Mouse (Mus musculus) thymus, adult 18-20 months (tissue): ENCODE data around the gene Slpi.
"Not testable (repeated sequence)": the region's sequence is repeated elsewhere in the genome, so short reads cannot be mapped to it uniquely, and the experiment has no call there.

Experiments used
- DNase-seq, 2 experiments: peaks; one replicate each; pipeline ENCODE4 v3.0.0; 2022; ENCODE audit warnings: mixed read lengths in 2 of 2

The Slpi gene

DNA sequence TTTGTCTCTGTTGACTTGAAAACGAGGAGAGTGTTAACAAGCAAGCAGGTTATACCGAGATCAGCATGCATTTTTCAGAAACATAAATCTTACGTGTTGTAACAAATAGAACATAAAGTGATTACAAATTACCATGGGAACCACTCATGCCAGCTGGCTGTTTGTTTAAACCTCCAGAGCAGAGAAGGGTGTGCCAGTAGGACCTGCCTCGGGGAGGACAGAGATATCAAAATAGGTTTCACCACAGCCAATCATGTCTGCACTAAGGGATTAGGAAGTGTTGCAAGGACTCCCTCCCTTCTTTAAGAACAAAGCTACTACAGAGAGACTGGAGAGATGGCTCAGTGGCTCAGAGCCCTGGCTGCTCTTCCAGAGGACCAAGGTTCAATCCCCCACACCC, 15.7 kb downstream of the Slpi start:
- DNase-seq = no peak

DNA sequence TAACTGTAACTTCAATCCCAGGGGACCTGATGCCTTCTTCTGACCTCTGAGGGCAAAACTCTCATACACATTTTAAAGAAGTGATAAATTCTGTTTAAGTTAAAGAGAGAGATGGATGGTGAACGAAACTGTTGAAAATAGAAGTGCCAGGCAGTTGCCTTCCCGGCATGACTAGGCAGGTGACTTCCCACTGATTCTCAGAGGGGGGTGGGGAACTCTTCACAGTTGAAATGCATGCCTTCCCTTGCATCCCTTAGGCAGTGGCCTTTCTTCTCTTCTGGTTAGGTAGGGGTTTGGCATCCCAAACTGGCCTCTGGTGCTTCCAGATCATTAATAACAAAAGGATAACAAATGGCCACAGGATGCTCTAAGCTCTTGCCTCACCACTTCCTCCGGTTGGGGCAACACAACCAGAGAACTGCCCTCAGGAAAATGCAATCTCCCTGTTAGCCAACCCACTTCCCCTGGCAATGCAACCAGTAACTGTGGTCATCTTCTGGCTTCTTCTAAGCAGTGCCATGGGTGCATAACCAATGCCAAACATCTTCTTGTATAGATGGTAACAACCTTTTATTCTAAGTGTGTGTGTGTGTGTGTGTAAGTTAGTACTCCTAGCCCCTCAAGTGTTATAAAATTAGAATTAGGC, 16.4 kb downstream of the Slpi start:
- no peak for DNase-seq

DNA sequence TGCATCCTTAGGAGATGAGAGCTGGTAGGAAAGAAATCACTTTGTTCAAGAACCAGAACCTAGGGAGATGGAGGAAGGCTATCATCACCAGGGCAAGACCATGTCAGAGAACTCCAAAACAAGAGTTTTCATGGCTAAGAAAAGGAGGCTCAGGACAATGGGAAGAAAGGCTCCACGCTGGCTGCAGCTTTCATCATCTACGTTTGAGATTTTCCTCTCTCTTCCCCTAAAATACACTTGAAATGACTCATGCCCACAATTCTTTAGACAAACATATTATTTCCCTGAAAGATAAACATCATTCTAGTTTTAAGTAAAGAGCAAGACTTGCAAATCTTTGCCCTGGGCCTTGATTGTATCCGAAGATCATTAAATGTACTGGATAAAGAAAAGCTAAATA, 17.5 kb downstream of the Slpi start:
- no peak for DNase-seq

DNA sequence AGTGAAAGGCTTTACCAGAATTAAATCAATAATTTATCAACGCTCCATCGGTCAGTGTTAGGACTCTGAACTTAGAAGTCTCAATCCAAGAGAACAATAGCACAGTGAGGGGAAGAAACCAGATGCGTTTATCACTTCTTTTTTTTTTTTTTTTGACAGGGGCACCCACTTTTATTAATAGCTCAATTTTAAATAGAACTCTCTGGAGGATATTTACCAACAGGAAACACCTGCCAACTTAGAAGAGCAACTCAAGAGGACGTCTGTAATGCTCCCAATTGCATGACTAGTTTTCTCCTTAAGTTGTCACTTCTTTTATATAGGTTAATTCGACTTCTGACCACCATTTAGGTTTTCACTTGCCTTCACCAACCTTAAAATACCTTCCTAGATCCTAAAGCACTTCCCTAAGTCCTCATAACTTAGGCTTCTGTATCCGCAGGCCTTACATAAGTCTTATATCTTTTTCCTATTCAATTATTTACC, 20.2 kb downstream of the Slpi start:
- no peak for DNase-seq

DNA sequence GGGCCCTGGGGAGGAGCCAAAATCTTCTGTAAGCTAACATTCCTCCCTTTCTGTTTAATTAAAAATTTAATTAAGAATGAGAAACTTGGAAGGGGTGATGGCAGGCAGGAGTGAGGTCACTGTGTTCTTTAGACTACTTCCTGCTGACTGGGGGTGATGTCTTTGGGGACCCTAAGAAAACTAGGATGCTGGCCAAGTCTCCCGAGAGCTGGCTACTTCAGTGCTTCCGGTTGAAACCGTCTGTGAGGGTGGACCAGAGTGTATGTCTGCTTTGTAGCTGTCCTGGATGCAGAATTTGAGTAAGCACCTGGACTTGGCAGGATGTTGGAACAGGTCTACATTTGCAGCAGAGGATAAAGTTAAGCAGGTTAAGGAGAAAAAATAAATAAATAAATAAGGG, 21.9 kb downstream of the Slpi start:
- no peak for DNase-seq

DNA sequence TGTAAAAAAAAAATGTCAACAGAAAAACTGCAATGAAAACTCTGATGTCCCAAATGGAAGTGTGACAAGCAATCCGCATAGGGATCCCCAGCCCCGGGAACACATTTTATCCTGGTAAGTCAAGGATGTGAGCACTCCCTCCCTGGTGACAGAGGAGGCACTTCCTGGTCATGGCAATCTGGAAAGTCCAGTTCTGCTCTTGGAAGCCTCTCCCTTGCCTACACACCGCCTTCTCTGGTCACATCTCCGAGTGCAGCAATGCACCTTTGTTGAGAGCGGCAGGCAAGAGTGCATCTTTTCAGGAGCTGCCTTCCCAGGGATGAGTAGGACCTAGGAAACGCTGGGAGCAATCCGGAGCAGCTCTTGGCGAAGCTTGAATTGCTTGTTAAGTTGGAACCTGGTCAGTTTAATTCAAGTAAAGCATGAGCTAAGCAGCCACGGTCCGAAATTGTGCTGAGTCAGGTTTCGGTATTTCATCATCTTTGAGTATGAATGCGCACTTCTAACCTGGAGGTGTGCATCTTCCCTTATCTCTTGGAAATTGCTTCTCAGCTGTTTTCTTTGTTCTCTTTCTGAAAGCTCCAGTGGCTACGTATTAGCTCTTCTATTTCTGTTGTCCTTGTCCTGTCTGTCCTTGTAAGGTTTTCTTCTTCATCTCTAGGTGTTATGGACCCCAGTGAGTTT, 27.8 kb downstream of the Slpi start:
- DNase-seq = no peak

DNA sequence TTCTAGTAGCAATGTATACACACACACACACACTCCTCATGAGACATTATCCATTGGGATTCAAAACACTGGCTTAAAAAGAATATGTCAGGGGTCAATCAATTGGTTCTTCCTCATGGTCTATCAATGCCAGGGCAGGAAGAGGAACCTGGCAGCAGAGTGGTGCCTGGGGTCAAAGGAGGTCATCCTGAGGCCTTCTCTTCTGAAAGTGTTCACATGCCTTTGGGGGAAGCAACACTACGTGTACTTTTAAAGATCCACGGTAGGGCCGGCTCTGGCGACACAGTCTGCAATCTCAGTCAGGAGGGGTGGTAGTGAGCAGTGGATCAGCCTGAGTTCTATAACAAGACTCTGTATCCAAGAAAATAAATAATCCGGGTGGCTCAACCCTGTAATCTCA, 29.2 kb downstream of the Slpi start:
- no peak for DNase-seq

DNA sequence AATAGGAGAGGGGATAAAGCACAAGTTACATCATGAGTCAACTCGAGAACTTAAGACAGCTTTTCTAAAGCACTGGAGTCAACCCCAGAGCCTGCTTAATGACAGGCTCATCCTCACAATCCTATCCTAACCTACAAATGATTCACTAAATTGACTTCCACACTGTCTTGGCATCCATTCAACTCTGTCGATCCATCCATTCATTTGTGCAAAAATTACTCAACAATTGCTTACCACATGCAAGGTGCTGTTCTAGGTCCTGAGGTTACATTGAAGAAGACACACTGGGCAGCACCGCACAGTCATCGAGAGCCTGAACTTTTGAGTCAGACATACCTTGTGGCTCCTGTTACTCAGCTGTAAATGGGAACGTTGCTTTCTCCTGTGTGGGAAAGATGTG, 29.9 kb downstream of the Slpi start:
- no peak for DNase-seq

DNA sequence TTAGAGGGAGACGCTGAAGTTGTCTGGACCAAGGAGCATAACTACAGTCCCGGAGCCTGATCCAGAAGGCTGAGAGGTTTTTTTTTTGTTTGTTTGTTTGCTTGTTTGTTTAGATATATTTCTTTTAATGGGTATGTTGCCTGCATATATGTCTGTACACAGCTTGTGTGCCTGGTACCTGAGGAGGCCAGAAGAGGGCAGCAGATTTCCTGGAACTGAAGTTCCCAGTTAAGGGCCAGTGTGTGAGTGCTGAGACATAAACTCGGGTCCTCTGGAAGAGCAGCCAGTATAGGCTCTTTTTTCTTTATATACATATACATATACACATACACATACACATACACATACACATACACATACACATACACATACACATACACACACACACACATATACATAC, 30.5 kb downstream of the Slpi start:
- DNase-seq = no peak

DNA sequence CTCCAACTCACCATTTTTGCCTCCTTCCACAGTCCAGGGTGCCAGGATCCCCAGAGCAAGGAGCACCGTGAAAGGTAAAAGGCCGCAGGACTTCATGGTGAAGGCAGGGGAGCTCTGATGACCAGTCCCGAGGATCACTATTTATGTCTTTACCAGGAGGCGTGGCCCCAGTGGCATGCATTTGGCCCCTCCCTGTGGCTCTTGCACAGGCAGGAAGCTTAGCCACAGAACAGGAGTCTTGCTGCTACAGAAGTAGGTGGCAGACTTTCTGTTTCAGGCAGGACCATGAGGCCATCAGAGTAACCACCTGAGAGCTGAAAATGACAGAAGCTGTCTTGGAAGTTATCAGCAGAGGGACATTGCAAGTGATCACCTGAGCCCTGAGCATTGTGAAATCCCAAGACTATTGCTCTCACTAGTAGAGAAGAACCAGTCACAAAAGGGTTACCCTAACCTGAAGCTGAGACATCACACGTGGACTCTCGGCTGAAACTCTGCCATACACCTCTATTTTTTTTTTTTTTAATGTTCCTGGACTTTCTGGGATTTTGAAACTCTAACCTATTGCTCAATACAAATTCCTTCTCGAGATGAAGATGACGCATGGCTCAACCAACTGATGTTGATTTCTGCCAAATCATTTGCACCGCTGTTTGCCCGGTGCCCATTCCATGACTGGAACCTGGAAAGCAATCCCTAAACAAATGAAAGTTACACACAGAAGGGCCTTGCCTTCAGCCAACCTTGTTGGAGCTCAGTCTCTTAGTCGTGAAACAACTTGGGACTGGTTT, 32.5 kb downstream of the Slpi start:
- DNase-seq = no peak

DNA sequence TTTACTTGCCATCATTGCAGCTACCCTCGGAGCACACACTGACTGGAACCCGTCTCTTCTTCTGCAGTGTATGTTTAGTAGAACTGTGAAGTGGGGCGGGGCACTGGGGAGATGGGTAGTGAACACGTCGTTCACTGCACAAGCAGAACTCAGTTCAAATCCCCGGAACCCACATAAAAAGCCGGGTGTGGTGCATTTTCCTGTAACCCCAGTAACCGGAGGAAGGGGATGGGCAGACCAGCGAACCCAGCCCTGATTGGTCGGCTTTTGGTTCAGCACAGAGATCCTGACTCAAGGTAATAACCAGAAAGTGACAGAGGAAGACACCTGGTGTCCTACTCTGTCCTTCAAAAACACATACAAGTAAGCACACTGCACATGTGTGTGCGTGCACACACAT, 35.5 kb downstream of the Slpi start:
- no peak for DNase-seq

DNA sequence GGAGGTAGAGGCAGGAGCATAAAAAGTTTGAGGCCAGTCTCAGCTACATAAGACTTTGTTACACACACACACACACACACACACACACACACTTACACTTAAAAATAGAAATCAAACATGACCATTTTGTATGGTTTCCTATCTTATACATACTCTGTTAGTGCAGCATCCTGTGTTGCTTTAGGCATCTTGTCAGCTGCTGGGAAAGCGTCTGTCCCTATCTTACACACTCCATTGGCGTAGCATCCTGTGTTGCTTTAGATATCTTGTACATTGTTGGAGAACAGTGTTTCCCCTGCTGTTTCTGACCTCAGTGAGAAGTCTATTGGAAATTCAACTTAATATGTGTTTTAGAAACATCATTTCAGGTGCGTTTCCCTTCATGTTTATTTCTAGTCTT, 36.2 kb downstream of the Slpi start:
- DNase-seq = no peak

DNA sequence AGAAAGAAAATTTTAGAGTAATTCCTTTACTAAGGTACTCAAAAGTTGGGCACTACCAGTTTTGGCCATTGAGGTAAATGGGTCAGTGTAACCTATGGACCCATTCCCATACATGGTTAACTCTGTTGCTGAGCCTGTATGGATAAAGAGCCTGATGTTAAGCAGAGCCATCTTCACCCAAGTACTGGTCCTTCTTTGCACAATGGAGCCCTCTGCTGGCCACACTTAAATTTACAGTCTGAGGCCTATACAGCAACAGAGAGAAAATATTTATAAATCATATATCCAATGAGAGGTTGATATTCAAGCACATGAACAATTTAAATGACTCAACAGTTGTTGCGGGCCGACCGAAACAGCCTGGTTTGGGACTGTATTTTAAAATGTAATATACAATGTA, 39.9 kb downstream of the Slpi start:
- no peak for DNase-seq

DNA sequence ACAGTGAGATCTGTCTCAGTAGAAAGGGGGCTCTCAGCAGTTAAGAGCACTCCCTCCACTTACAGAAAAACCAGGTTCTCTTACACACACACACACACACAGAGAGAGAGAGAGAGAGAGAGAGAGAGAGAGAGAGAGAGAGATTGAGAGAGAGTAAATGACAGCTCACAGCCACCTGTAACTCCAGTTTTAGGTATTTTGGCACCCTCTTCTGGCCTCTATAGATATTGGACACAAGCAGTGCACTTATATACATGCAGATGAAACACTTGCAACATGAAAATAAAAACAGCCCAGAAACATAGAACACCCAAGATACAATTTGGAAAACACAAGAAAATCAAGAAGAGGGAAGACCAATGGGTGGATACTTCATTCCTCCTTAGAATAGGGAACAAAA, 41.2 kb downstream of the Slpi start:
- not testable (repeated sequence) for DNase-seq

DNA sequence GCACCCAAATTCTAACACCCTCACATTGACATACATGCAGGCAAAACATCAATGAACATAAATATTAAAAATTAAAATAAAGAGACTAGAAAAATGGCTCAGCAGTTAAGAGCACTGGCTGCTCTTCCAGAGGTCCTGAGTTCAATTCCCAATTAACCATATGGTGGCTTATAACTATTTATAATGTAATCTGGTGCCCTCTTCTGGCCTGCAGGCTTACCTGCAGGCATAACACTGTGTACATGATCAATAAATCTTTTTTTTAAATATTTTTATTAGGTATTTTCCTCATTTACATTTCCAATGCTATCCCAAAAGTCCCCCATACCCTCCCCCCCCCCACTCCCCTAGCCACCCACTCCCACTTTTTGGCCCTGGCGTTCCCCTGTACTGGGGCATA, 45.2 kb downstream of the Slpi start:
- DNase-seq = not testable (repeated sequence)

DNA sequence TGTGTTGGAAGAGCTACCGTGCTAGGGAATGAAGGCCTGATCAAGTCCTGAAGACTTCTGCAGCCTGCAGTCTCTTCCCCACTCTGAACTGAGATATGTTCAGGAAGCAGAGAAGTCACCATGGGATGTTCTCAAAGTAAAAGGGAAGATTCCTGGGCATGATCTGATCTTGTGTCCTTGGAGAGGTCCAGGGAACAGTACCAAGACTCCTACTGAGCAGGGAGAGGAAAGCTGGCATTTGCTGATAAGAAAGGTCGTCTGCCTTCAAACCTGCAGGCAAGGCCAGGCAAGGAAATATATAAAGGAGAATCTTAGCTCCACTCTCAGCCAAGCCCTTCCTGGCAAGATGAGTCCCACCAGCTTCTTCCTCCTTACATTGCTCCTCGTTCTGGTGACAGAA, 56.5 kb downstream of the Slpi start, which contains the start of gene Svs5:
Svs5 (plus strand) TSS at position 301 of the 400 bp plus-strand sequence.
- DNase-seq = not testable (repeated sequence)

DNA sequence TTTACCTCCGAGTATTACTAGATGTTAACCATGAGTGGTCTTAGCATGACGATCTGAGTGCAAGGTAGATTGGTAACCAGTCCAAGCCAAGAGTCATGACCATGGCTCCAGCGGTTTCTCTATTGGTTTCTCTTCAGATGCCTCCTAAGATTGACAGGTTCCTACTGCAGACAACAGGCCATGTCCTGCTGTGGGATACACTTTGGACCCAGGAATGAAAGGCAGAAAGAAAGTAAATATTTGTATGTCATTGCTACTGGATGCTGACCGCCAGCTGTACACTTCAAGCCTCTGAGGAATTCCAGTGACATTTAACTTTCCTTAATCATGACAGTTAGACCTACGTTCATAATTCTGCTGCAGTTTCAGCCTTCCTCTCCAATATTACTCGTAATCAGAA, 67.9 kb downstream of the Slpi start:
- DNase-seq = no peak

DNA sequence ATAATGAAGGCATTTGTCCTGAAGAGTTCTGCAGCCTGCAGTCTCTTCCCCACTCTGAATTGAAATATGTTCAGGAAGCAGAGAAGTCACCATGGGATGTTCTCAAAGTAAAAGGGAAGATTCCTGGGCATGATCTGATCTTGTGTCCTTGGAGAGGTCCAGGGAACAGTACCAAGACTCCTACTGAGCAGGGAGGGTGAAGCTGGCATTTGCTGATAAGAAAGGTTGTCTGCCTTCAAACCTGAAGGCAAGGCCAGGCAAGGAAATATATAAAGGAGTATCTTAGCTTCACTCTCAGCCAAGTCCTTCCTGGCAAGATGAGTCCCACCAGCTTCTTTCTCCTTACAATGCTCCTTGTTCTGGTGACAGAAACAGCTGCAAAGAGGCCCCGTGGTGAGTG, 72.4 kb downstream of the Slpi start, which contains the start of gene Svs6:
Svs6 (plus strand) TSS at position 301 of the 400 bp plus-strand sequence.
- DNase-seq = not testable (repeated sequence)

DNA sequence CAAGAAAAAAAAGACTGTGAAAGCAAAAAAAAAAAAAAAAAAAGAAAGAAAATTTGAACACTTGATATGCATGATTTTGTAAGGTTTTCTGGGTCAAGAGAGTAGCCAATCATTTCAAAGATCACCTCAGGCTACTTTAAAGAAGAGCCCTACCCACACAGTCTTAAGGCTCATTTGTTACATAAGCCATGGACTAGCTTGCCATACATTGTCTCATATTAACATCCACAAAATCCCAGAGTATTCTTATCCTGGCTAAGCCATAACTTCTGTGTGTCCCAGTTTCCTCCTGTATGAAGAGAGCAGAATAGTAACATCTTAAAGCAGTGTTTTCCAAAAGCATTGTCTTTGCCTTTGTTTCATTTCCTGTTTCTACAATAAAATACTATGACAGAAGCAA, 73.4 kb downstream of the Slpi start:
- not testable (repeated sequence) for DNase-seq

DNA sequence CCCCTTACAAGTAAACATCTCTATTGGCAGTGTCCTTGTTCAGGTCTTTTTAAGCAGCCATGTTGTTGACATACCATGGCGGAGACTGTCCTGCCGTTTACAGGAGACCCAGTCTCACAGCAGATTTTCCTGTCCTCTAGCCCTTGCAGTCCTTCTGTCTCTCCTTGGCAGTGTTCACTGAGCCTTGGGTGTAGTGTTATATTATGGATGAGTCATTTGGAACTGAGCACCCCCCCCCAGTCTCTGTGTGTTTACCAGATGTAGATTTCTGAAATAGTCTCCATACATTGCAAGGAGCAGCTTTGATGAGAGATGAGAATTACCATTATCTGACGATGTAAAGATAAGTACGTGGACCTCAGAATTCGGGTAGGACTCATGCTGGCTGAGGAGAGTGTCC, 76.3 kb downstream of the Slpi start:
- no peak for DNase-seq
